Mouse (Mus musculus): Measurements from ENCODE around the gene Dcaf1. TPM values are rescaled to one million over a fixed set of nuclear protein-coding genes. Genes with fewer than 3 reads are reported as not detected.

Gene Dcaf1
- polyA plus RNA-seq, 1 experiment = 5.1 TPM

DNA sequence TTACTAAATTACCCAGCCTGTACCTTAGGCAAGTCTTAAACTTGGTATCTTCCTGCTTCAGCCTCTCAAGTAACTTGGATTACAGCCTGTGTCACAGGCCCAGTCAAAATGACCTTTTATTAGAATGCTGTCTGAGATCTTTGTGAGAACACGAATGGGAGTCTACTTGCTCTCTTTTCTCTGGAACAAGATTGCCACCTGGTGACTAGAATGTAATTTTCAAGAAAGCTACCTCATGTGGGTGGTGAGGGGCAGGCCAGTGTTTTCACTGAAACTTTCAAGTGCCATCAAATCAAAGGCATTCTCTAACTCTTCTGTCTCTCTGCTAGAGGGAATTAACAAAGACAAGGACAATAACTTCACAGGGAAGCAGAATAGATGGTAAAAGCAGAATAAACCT, 92.1 kb downstream of the Dcaf1 start:
- TF ChIP-seq GATA1 (IDR thresholded peaks at IDR 0.05; ENCODE audit: low read length) = no peak

GRCm38 (mm10) chr9:106914878-106915277, 93.2 kb downstream of the Dcaf1 start:
- no peak for TF ChIP-seq GATA1 (IDR thresholded peaks at IDR 0.05; ENCODE audit: low read length)

Other genes starting within 250 kb of the Dcaf1 start
- not detected in 2 replicates for gene Iqcf6, start 195.3 kb upstream of the Dcaf1 start, polyA plus RNA-seq (2012)
- not detected in 2 replicates for gene Grm2, start 165.8 kb upstream of the Dcaf1 start, polyA plus RNA-seq (2012)
- 47.2 and 52.5 TPM in 2 replicates for gene Tex264, start 135.9 kb upstream of the Dcaf1 start, polyA plus RNA-seq (2012)
- 8.1 and 8.5 TPM in 2 replicates for gene Rad54l2, start 32.7 kb upstream of the Dcaf1 start, polyA plus RNA-seq (2012)
- 23.7 and 38.9 TPM in 2 replicates for gene Rbm15b, start 65.6 kb downstream of the Dcaf1 start, polyA plus RNA-seq (2012)
- 99.2 and 161 TPM in 2 replicates for gene Manf, start 70.1 kb downstream of the Dcaf1 start, polyA plus RNA-seq (2012)

Measured in G1E-ER4 (cell line).